Mouse (Mus musculus): ENCODE measurements around the gene Setd7.

DNA sequence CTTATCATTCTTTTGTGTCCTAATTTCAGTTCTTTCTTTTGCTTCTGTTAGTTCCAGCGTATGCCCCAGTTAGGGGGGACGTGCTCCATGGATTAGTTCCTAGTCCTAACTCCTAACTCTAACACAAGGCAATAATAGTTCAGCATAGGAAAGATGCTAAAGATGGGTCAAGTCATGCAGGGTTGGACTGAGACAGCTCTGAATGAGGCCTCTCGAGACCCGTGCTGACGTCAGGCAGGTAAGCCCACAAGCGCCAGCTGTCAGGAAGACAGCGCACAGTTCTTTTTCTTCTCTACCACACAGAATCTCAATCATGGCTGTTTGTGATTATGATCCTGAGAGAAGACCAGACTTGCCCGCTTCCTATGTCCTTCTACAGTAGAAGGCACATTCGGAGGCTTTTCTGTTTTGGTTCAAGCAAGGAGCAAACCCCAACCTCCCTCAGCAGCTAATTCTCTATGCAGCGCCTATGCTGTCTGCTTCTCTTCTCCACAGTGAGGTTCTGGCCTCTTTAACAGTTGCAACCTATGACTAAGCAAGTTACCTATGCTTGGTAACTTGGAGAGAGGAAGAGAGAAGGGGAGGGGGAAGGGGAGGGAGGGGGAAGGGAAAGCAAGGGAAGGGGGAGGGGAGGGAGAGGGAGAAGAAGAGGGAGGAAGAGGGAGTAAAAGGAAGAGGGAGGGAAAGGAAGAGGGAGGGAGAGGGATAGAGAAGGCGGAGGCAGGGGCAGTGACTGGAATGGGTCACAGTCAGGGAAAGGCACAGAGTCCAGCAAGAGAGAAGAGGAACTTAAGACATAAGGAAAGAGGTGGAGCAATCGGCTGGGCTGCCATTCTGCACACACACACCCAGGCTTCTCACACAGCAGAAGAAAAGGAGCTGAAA lies 42.6 kb downstream of the Setd7 start:
- TF ChIP-seq CTCF (IDR thresholded peaks at IDR 0.05; ENCODE audit: control insufficient read depth, insufficient read depth, insufficient read length) (no peak), MYOD1 (IDR thresholded peaks at IDR 0.05; ENCODE audit: control insufficient read depth, insufficient read length, low read depth) (no peak), USF1 (IDR thresholded peaks at IDR 0.05; ENCODE audit: low read depth) (no peak), CEBPB (IDR thresholded peaks at IDR 0.05; ENCODE audit: low read depth) (no peak), MAX (IDR thresholded peaks at IDR 0.05) (no peak), FOSL1 (IDR thresholded peaks at IDR 0.05; ENCODE audit: insufficient read depth, low read length, poor library complexity, severe bottlenecking) (no peak)
